Mouse (Mus musculus): ENCODE measurements around the gene Zfp488.

Gene Zfp488

GRCm38 (mm10) chr14:33946125-33946524, 32.4 kb downstream of the Zfp488 start:
- DNase-seq (ENCODE audit: low spot score), result no peak

GRCm38 (mm10) chr14:33942222-33942621, 36.3 kb downstream of the Zfp488 start:
- DNase-seq (ENCODE audit: low spot score), result no peak

GRCm38 (mm10) chr14:33940739-33941138, 37.8 kb downstream of the Zfp488 start, which contains the start of gene Gdf2:
Gene Gdf2, plus strand, starts transcription at chr14:33941039.
- no peak for DNase-seq (ENCODE audit: low spot score)

GRCm38 (mm10) chr14:33939117-33939516, 39.4 kb downstream of the Zfp488 start:
- DNase-seq (ENCODE audit: low spot score), result peak; percentile 86

- peak; percentile 82 for DNase-seq (ENCODE audit: low spot score)
These were observed 44.7 kb downstream of the Zfp488 start for GRCm38 (mm10) chr14:33933778-33934317.

- peak; percentile 92 for DNase-seq (ENCODE audit: low spot score)
These were observed 45.4 kb downstream of the Zfp488 start for GRCm38 (mm10) chr14:33932935-33933703.

- no peak for DNase-seq (ENCODE audit: low spot score)
These were observed 46.7 kb downstream of the Zfp488 start for GRCm38 (mm10) chr14:33931853-33932252.

- peak; percentile 62 for DNase-seq (ENCODE audit: low spot score)
These were observed 55.1 kb downstream of the Zfp488 start, which contains the start of gene Gdf10 for GRCm38 (mm10) chr14:33923168-33924070. Gene Gdf10, plus strand, starts transcription at chr14:33923587.

- DNase-seq (ENCODE audit: low spot score), result no peak
These were observed 55.8 kb downstream of the Zfp488 start for GRCm38 (mm10) chr14:33922771-33923167.

GRCm38 (mm10) chr14:33920727-33921559, 57.6 kb downstream of the Zfp488 start:
- DNase-seq (ENCODE audit: low spot score), result no peak
